Mouse (Mus musculus) monocyte, adult 59 days (primary cell): ENCODE results near the gene Henmt1. TPM values are rescaled to one million over a fixed set of nuclear protein-coding genes. Genes with fewer than 3 reads are reported as not detected.

Experiments
- total RNA-seq, 2 experiments: library from RNA; stranded (reverse); gene quantifications; one replicate each; pipeline ENCODE4 v1.2.4; 2023

The Henmt1 gene
- not detected for total RNA-seq

DNA sequence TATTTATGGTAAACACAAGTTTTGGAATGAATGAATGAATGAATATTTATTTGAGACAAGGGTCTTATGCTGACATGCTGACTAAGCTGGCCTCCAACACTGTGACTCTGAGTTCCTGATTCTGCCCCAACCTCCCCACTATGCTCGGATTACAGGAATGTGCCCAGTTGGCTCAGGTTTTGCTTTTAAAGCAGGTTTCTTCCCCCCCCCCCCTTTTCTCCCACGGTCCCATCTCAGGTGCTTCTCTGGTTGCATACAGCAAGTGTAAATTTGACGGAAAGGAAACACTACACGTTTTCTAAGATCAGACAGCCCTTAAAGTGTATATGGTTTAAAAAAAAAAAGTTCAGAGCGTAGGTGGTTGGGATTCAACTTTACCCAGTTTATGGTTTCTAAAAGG, at the start of gene Henmt1:
Gene Henmt1, plus strand, starts transcription at position 301 of the 400 bp plus-strand sequence.

DNA sequence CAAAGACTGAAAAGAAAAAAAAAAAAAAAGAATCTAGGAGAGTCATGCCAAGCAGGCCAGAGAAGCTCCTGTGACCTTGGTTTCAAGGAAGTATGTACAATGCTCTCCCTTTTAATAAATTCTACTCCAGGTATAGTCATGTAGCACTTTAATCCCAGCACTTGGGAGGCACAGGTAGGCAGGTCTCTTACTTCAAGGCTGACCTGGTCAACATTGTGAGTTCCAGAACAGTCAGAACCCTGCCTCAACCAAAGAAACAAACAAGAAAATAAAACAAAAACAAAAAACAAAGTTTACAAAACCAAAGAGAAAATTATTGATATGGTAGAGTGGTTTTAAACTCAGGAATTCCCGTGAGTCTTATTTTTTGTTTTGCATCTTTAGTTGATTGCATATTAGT, 49.8 kb upstream of the Henmt1 start, which contains the start of gene Fndc7:
Gene Fndc7, minus strand, starts transcription at position 101 of the 400 bp plus-strand sequence.

DNA sequence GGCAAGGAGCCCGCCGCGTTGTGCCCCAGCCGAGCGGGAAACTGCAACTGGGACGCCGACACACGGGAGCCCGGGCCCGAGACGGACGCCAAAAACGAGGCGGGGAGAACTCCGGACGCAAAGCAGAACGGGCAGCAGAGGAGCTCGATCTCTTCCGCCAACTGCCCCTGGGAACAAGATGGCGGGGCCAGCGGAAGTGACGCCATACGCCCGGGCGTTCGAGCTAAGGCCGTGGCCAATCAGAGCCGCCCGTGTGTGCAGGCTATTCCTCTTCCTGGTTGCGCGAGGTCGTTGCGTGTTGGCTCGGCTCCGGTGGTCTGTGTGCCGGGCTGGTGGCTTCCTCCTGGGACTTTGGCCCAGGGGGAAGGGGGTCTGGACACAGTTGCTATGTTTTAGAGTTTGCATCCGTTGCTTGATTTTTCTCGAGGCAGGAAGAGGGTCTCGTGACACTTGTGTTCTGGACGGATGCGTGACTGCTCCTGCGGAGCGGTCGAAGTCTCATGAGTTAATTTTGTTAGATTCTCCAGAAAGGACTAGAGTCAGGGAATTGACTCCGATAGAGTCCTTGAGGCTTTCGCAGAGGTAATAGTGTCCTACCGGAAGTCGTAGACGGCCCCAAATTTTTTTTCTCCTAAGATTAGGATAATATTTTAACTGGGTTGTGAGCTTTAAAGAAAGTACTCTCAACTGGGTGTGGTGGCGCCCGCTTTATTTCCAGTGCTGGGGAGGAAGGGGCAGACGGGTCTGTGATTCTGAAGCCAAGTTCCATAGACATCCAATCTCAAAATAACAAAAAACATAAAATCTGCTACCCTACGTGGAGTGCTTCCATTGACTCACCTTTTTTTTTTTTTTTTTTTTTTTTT, 27.9 kb upstream of the Henmt1 start, which contains the start of gene Prpf38b:
Gene Prpf38b, minus strand, starts transcription at position 180 of the 866 bp plus-strand sequence.

DNA sequence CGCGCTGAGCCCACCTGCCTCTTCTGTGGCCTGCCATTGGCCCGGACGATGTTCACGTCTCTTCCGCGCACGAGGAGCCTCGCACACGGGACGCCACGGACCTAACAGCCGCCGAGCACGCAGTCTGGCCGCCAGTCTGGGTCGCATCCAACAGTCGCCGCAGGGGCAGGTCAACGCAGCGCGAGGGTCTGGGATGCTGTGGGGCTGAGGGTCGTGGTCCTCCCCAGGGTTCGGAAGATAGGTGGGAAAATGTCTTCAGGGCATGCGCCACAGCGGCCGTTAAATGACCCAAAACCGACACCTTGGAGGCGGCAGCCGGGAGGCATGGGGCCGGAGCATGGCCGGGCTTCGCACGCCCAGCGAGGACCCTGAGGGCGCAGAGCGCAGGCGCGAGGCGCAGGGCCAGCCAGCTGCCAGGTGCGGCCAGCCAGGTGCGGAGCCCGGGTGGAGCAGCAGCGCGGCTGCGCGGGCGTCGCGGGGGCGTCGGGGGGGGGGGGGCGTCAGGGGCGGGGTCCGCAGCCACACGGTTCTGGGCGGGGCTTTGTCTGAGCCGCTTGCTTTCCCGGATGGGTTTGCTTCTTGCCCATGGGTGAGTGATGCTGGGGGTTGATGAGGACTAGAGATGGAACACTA, 444 bp downstream of the Henmt1 start, which contains the start of gene Gm9857:
Gene Gm9857, minus strand, starts transcription at position 445 of the 633 bp plus-strand sequence.

Other genes with a start within 250 kb of the Henmt1 start
- gene Gpsm2, start 217.6 kb upstream of the Henmt1 start, total RNA-seq = 10 to 100 TPM in 1 of 2 experiments, 1 to 10 TPM in 1; 5.6 to 12.1 TPM
- gene Aknad1, start 200.2 kb upstream of the Henmt1 start, total RNA-seq = not detected
- gene Stxbp3, start 99.3 kb upstream of the Henmt1 start, total RNA-seq = 10 to 100 TPM; 87.4 to 96.6 TPM
- gene Fndc7, start 49.9 kb upstream of the Henmt1 start, total RNA-seq = 1 to 10 TPM; 2.8 to 3.4 TPM
- 100 to 1,000 TPM; 173 to 193 TPM for gene Prpf38b, start 28.1 kb upstream of the Henmt1 start, total RNA-seq
- gene Gm9857, start 572 bp downstream of the Henmt1 start, total RNA-seq = not detected
- gene Fam102b, start 87.7 kb downstream of the Henmt1 start, total RNA-seq = 10 to 100 TPM; 56.5 to 58.1 TPM
- not detected for gene Slc25a54, start 140.6 kb downstream of the Henmt1 start, total RNA-seq
- gene Slc25a24, start 183.3 kb downstream of the Henmt1 start, total RNA-seq = 10 to 100 TPM; 22.9 to 26.0 TPM